Mouse (Mus musculus) embryonic facial prominence, embryonic 15.5 days (tissue): ENCODE data around the gene Tlx3. TPM values are rescaled to one million over a fixed set of nuclear protein-coding genes. Genes with fewer than 3 reads are reported as not detected.

Experiments used
- ATAC-seq: fragments of 200-750 bp; cut with Nextera tagmentation; 2 replicates; pipeline ENCODE4 v1.8.0; 2017; ENCODE audit warnings: low read depth, moderate TSS enrichment; ENCODE audit not compliant: insufficient number of reproducible peaks, low FRiP score, low TSS enrichment
- H3K27ac ChIP-seq: fragments of 300-500 bp; sonication (generic); replicated peaks from 2 replicates; pipeline ENCODE4 v1.5.1; 2015; ENCODE audit warnings: mild to moderate bottlenecking, inconsistent platforms
- H3K27me3 ChIP-seq: fragments of 300-500 bp; sonication (generic); 2 replicates; pipeline ENCODE4 v1.6.1; 2015; ENCODE audit warnings: inconsistent platforms
- H3K36me3 ChIP-seq: fragments of 300-500 bp; sonication (generic); 2 replicates; pipeline ENCODE4 v1.6.1; 2015; ENCODE audit warnings: mild to moderate bottlenecking, inconsistent platforms
- H3K4me1 ChIP-seq: fragments of 300-500 bp; sonication (generic); 2 replicates; pipeline ENCODE4 v1.6.1; 2015; ENCODE audit warnings: inconsistent platforms
- H3K4me2 ChIP-seq: fragments of 300-500 bp; sonication (generic); replicated peaks from 2 replicates; pipeline ENCODE4 v1.6.1; 2015; ENCODE audit warnings: mild to moderate bottlenecking, inconsistent platforms
- H3K4me3 ChIP-seq: fragments of 300-500 bp; sonication (generic); replicated peaks from 2 replicates; pipeline ENCODE4 v1.5.1; 2015; ENCODE audit warnings: mild to moderate bottlenecking, inconsistent platforms
- H3K9ac ChIP-seq: fragments of 300-500 bp; sonication (generic); 2 replicates; pipeline ENCODE4 v1.6.1; 2015; ENCODE audit warnings: inconsistent platforms
- H3K9me3 ChIP-seq: fragments of 300-500 bp; sonication (generic); replicated peaks from 2 replicates; pipeline ENCODE4 v1.6.1; 2016; ENCODE audit warnings: inconsistent platforms
- WGBS: fragments of 180-500 bp; shearing (Covaris S2); methylation state at CpG from one replicate; pipeline ENCODE4 v1.1.7; 2015; 5-methylcytosine and 5-hydroxymethylcytosine counted together
- polyA plus RNA-seq: library from polyadenylated mRNA; unstranded; fragments of >200 nt; fragmentation: Nextera tagmentation; extraction: Ambion mirVana; gene quantifications from 2 replicates; pipeline ENCODE4 v1.2.1, GENCODE M21; 2015

Tlx3 gene
- polyA plus RNA-seq, 1 experiment from 2014 or later, result 0.52 TPM

DNA sequence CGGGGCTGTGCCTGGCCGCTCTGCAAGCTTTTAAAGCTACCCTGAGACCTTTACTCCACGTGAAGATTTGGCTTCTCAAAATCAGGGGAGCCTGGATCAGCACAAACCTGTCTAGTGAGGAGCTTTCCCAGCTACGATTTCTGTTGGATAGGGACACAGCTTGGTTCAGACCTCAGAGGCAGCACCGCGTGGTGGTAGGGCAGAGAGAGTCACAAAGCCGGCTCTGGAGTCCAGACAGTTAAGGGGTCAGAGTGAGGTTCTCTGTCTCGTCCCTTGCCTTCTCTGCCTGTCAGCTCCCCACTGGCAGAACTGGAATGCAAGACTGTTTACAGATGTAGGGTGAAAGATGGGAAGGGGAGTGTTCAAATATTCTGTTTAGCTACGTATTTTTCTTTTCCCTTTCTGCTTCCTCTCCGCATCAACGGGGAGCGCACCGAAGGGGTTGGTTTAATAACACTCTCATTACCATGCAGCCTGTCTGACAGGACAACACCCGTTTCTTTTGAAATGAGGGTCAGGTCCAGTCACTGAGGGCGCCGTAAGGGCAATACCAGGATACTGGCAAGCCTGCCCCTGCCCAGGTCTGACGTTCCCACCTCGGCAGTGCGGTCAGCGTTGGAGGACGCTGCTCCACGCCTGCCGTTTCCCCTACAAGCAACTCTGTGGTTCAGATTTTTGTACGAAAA lies 6.8 kb downstream of the Tlx3 start:
- Histone ChIP-seq H3K9ac (no peak overlapping the region), H3K9me3 (no peaks in the 10 kb centered on the region), H3K27me3 (peaks cover 90% of the 10 kb centered on the region), H3K27ac (no peak overlapping the region), H3K4me3 (0 out of 2 replicates have a peak overlapping the region, but pooled peaks have one; percentile 10), H3K36me3 (no peaks in the 10 kb centered on the region), H3K4me1 (peaks cover 23% of the 10 kb centered on the region), H3K4me2 (no peak overlapping the region)
- no peak for ATAC-seq
- WGBS, result 8% methylated on average over 24 of the region's 24 CpGs

GRCm38 (mm10) chr11:33195531-33196446 lies 7.6 kb downstream of the Tlx3 start:
- no peak overlapping the region for H3K27ac ChIP-seq
- H3K27me3 ChIP-seq, result peaks cover 90% of the 10 kb centered on the region
- no peak overlapping the region for H3K9ac ChIP-seq
- ATAC-seq, result no peak
- no peaks in the 10 kb centered on the region for H3K9me3 ChIP-seq
- H3K4me1 ChIP-seq, result peaks cover 15% of the 10 kb centered on the region
- no peak overlapping the region for H3K4me2 ChIP-seq
- no peak overlapping the region for H3K4me3 ChIP-seq
- 3% methylated on average over 25 of the region's 25 CpGs for whole genome bisulfite sequencing
- no peaks in the 10 kb centered on the region for H3K36me3 ChIP-seq

- ATAC-seq, result no peak
- 30% methylated on average over 7 of the region's 7 CpGs for WGBS
Observed at GRCm38 (mm10) chr11:33195061-33195460, 8.3 kb downstream of the Tlx3 start.

DNA sequence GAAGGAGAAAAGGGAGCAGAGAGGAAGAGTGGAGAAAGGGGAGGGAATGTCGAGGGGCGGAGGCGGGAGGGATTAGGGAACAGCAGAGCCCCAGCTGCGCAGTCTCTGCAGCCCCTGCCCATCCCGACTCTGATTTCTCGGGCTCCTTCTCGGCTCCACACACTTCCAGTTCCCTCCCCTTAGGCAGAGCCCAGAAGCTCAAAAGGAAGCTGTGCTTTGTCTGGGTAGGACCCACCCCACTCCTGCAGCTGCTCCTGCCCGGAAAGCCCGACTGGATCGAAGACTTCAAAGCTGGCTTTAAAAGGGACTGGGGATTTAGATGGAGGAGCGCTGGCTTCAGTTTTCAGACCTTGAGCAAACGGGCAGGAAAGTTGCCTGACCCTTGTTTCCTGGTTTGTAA lies 9.7 kb downstream of the Tlx3 start:
- Histone ChIP-seq H3K27me3 (peaks cover 77% of the 10 kb centered on the region), H3K4me1 (0 out of 2 replicates have a peak, but pooled peaks cover 7% of the 10 kb centered on the region), H3K9me3 (no peaks in the 10 kb centered on the region), H3K4me3 (no peak overlapping the region), H3K9ac (no peak overlapping the region), H3K4me2 (peak overlapping the region; percentile 22; the same call in 1 of the 2 replicates), H3K27ac (no peak overlapping the region), H3K36me3 (no peaks in the 10 kb centered on the region)
- WGBS, result 2% methylated on average over 12 of the region's 12 CpGs
- no peak for ATAC-seq

More at GRCm38 (mm10) chr11:33195061-33195460, 8.3 kb downstream of the Tlx3 start:
- H3K9ac ChIP-seq, result no peak overlapping the region
- H3K4me2 ChIP-seq, result no peak overlapping the region
- H3K27ac ChIP-seq, result no peak overlapping the region
- H3K36me3 ChIP-seq, result no peaks in the 10 kb centered on the region
- no peak overlapping the region for H3K4me3 ChIP-seq
- peaks cover 8% of the 10 kb centered on the region; the same call in 1 of the 2 replicates for H3K4me1 ChIP-seq
- peaks cover 88% of the 10 kb centered on the region for H3K27me3 ChIP-seq
- H3K9me3 ChIP-seq, result no peaks in the 10 kb centered on the region

- 76% methylated on average over 3 of the region's 3 CpGs for WGBS
Observed at GRCm38 (mm10) chr11:33181804-33182203, 21.6 kb downstream of the Tlx3 start.

GRCm38 (mm10) chr11:33180701-33181116 lies 22.7 kb downstream of the Tlx3 start:
- Histone ChIP-seq H3K36me3 (no peaks in the 10 kb centered on the region), H3K4me2 (peak overlapping the region; percentile 58), H3K9ac (no peak overlapping the region; the same call in 1 of the 2 replicates), H3K27ac (no peak overlapping the region), H3K4me3 (peak overlapping the region; percentile 27), H3K27me3 (peaks cover 39% of the 10 kb centered on the region), H3K9me3 (no peaks in the 10 kb centered on the region), H3K4me1 (peaks cover 11% of the 10 kb centered on the region)
- WGBS, result 2% methylated on average over 18 of the region's 18 CpGs
- peak; percentile 47 for ATAC-seq

More at GRCm38 (mm10) chr11:33181804-33182203, 21.6 kb downstream of the Tlx3 start:
- no peak overlapping the region for H3K27ac ChIP-seq
- no peaks in the 10 kb centered on the region for H3K36me3 ChIP-seq
- ATAC-seq, result no peak
- no peak overlapping the region for H3K4me2 ChIP-seq
- no peak overlapping the region for H3K4me3 ChIP-seq
- peaks cover 36% of the 10 kb centered on the region for H3K27me3 ChIP-seq
- H3K4me1 ChIP-seq, result peaks cover 11% of the 10 kb centered on the region
- H3K9me3 ChIP-seq, result no peaks in the 10 kb centered on the region
- H3K9ac ChIP-seq, result no peak overlapping the region

- ATAC-seq, result no peak
- 75% methylated on average over 1 of the region's 1 CpGs for WGBS
- peaks cover 43% of the 10 kb centered on the region for H3K27me3 ChIP-seq
Observed at GRCm38 (mm10) chr11:33179802-33180201, 23.6 kb downstream of the Tlx3 start.

GRCm38 (mm10) chr11:33176525-33177245 lies 26.7 kb downstream of the Tlx3 start:
- no peak overlapping the region for H3K9ac ChIP-seq
- H3K9me3 ChIP-seq, result no peaks in the 10 kb centered on the region
- H3K27ac ChIP-seq, result no peak overlapping the region
- 28% methylated on average over 20 of the region's 20 CpGs for WGBS
- ATAC-seq, result no peak
- no peak overlapping the region for H3K4me3 ChIP-seq
- no peaks in the 10 kb centered on the region for H3K36me3 ChIP-seq
- peaks cover 45% of the 10 kb centered on the region for H3K27me3 ChIP-seq
- H3K4me1 ChIP-seq, result peaks cover 11% of the 10 kb centered on the region
- no peak overlapping the region for H3K4me2 ChIP-seq

More at GRCm38 (mm10) chr11:33179802-33180201, 23.6 kb downstream of the Tlx3 start:
- Histone ChIP-seq H3K36me3 (no peaks in the 10 kb centered on the region), H3K27ac (no peak overlapping the region), H3K4me1 (peaks cover 11% of the 10 kb centered on the region), H3K9me3 (no peaks in the 10 kb centered on the region), H3K9ac (no peak overlapping the region), H3K4me3 (no peak overlapping the region), H3K4me2 (no peak overlapping the region)

DNA sequence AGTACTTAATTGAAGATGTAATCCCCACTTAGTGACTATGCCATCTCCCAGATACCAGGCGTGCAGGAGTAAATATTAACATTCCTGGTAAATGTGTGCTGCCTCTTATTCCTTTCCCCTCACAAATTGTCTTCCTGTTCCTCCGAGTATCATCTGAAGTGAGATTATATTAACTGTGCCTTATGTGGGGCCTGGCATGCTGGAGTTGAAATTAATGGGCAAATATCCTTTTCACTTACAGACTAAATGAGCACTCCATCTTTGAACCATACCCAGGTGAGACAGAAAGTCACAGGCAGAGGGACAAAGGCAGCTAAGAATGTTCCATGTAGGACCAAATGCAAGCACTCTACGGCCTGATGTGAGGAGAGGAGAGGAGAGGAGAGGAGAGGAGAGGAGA lies 27.6 kb downstream of the Tlx3 start:
- Histone ChIP-seq H3K27ac (no peak overlapping the region), H3K27me3 (peaks cover 52% of the 10 kb centered on the region), H3K4me2 (no peak overlapping the region), H3K9ac (no peak overlapping the region), H3K36me3 (no peaks in the 10 kb centered on the region), H3K4me3 (no peak overlapping the region), H3K9me3 (no peaks in the 10 kb centered on the region), H3K4me1 (peaks cover 6% of the 10 kb centered on the region)
- no peak for ATAC-seq
- WGBS, result 68% methylated on average over 3 of the region's 3 CpGs

DNA sequence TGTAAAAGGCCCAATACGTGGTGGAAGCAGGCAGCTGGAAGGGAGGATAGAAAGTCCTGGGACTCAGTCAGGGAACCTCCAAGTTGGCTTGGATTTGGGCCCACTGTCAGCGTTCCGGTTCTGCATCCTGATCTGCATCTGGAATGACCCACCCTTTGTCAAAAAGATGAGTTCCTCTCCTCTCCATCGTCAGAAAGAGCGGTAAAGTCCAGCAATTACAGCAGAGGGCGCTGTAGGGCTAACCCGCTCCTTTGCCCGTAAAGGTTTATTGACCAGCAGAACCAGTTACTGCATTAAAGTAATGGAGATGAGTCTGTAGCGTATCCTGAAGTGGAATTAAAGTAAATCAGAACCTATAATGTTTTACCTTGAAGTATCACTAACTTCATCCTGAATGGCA lies 32.9 kb downstream of the Tlx3 start:
- Histone ChIP-seq H3K4me3 (no peak overlapping the region), H3K4me1 (no peaks in the 10 kb centered on the region)

More for the DNA sequence above, 32.9 kb downstream of the Tlx3 start:
- Histone ChIP-seq H3K9me3 (no peaks in the 10 kb centered on the region), H3K27ac (no peak overlapping the region), H3K27me3 (peaks cover 14% of the 10 kb centered on the region), H3K4me2 (no peak overlapping the region), H3K36me3 (no peaks in the 10 kb centered on the region), H3K9ac (no peak overlapping the region)
- no peak for ATAC-seq
- 11% methylated on average over 9 of the region's 9 CpGs for WGBS
